Mouse (Mus musculus) effector memory CD4-positive, alpha-beta T cell, adult 5 months (primary cell): ENCODE measurements around the gene Olfr1512. TPM values are rescaled to one million over a fixed set of nuclear protein-coding genes. Genes with fewer than 3 reads are reported as not detected.

Source experiments
- polyA plus RNA-seq: library from polyadenylated mRNA; unstranded; fragments of 100-300 nt; shearing (Covaris generic); gene quantifications from one replicate; pipeline ENCODE4 v1.2.1, GENCODE M21; 2017

The Olfr1512 gene
- not detected for polyA plus RNA-seq

DNA sequence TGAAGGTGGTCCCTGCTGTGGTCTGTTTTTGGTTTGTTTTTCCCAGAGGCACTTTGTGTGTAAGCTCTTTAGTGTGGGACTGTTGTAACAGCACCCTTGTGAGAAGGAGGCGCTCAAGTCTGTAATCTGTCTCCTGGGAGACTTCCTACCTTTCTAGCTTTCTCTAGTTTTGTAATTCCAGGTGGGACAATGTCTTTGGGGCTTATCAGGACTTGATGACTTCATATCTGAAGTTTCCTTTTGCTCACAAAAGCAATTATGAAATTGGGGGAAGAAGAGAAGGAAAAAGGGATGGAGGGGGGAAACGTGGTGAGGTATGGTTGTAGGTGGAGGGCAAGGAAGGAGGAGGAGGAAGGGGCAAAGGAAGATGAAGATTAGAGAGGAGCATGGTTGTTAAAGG, at the start of gene Olfr1512:
TSS of gene Olfr1512 (minus strand) at position 101 of the 400 bp plus-strand sequence.

DNA sequence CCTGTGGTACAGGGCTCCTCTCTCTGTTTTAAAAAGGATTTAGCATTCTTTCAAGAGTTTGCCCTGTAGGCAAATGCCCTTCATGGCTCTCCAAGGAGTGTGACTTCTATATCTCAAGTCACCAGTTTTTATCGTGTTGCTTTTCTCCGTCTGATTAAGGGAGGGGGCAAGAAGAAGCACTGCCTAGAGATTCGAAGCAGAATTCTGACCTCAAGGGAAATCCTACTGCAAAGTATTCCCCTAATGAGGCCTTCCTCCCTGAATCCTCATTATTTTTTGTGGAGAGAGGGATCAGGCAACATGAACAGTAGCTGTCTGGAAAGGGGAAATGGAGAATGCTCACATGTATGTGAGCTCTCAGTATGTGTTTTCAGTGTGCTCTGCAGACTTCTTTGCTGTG, 35.3 kb upstream of the Olfr1512 start, which contains the start of gene Olfr1510:
TSS of gene Olfr1510 (minus strand) at position 101 of the 400 bp plus-strand sequence.

DNA sequence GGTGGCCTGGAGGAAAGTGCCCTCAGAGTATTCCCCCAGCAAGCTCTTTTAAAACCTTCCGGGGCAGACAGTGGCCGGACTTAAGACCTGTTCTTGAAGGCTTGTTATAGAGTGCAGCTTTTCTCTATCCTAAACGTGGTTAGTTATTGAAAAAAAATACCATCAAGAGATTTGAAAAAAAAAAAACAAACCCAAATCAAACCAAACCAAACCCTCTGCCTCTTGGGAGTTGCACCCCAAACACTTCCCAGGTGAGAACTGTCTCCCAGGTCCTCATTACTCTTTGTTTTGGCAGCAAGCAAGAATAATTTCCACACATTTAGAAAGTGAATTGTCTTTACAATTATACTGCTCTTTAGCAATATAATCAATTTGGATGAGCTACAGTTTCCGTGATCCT, 18.3 kb upstream of the Olfr1512 start, which contains the start of gene Olfr1511:
TSS of gene Olfr1511 (minus strand) at position 101 of the 400 bp plus-strand sequence.

DNA sequence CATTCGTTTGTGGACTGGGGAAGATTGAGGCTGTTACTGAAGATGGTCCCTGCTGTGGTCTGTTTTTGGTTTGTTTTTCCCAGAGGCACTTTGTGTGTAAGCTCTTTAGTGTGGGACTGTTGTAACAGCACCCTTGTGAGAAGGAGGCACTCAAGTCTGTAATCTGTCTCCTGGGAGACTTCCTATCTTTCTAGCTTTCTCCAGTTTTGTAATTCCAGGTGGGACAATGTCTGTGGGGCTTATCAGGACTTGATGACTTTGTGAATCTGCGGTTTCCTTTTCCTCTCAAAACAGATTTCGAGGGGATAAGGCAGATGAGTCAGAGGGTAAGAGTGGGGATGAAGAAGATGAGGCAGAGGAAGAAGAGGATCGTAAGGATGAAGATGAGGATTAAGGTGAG, 22.7 kb downstream of the Olfr1512 start, which contains the start of gene Olfr1513:
TSS of gene Olfr1513 (minus strand) at position 101 of the 400 bp plus-strand sequence.

DNA sequence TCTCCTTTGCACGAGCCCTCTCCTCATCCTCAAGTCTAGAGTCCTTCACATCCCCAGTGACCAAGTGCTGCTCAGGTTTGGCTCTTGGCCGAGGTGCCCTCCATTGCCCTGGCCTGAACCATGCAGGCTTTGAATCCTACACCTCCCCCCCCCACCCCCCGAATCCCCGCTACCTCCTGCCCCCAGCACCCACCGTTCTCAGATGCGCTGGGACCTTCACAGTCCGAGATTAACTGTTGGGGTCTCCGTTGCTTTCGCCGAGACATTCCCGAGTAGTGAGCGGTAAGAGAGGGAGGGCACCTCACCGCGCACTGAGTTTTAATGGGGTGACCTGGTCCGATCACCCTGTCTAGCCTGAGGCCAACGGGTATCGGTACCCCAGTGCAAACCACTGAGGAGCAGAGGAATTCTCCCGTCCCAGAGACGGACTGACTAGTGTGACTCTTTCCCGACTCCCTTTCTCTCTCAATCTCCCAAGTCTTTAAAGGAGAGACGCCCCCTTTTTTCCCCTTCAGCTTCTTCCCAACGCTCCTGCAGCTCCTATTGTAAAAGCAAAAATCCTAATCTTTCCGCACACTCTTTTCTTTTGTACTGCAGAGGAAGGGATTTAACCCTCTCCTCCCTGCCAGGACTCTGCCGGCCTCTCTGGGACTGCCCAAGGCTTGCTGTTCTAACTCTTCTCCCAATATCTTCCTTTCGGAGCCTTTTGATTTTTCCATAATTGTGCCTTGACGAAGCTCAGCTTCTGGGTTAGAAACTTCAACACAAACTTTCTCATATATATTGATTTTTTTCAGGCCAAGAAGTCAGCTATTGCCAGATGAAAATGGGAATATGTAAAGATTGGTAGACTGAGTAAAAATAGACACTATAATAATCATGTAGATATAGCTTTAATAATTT, 50.8 kb downstream of the Olfr1512 start, which contains the start of gene Sall2:
TSS of gene Sall2 (minus strand) at position 853 of the 903 bp plus-strand sequence.

Other genes starting within 250 kb of the Olfr1512 start
- gene Supt16, start 181.8 kb downstream of the Olfr1512 start, polyA plus RNA-seq: 14.9 TPM
- gene Chd8, start 121.4 kb downstream of the Olfr1512 start, polyA plus RNA-seq: 29.7 TPM
- gene Tox4, start 100.0 kb downstream of the Olfr1512 start, polyA plus RNA-seq: 128 TPM
- gene Rab2b, start 99.6 kb downstream of the Olfr1512 start, polyA plus RNA-seq: 24.1 TPM
- gene Mettl3, start 74.0 kb downstream of the Olfr1512 start, polyA plus RNA-seq: 51.2 TPM
- 1.00 TPM for gene Sall2, start 50.4 kb downstream of the Olfr1512 start, polyA plus RNA-seq
- not detected for gene Olfr1513, start 22.8 kb downstream of the Olfr1512 start, polyA plus RNA-seq
- gene Olfr1511, start 18.2 kb upstream of the Olfr1512 start, polyA plus RNA-seq: not detected
- gene Olfr1510, start 35.2 kb upstream of the Olfr1512 start, polyA plus RNA-seq: not detected
- gene Olfr1509, start 63.8 kb upstream of the Olfr1512 start, polyA plus RNA-seq: not detected
- not detected for gene Olfr1508, start 88.3 kb upstream of the Olfr1512 start, polyA plus RNA-seq
- not detected for gene Olfr1507, start 116.6 kb upstream of the Olfr1512 start, polyA plus RNA-seq